Mouse (Mus musculus) testis, adult 2 months (tissue): ENCODE data around the gene Cfap157.

ENCODE experiments used
- CTCF ChIP-seq: fragments of 200-500 bp; IDR thresholded peaks from 2 replicates; pipeline ENCODE4 v1.5.1; 2012; ENCODE audit warnings: low read depth, mild to moderate bottlenecking, inconsistent platforms, low read length, moderate library complexity; ENCODE audit not compliant: control insufficient read depth, insufficient read depth, insufficient replicate concordance
- POLR2A ChIP-seq: fragments of 200-500 bp; IDR thresholded peaks from 2 replicates; pipeline ENCODE4 v1.6.1; 2012; ENCODE audit warnings: low read depth, mild to moderate bottlenecking, inconsistent platforms, low read length, moderate library complexity; ENCODE audit not compliant: control insufficient read depth

- TF ChIP-seq CTCF: no peak
- no peak for TF ChIP-seq POLR2A
These were observed 43.3 kb downstream of the Cfap157 start, which contains the start of gene 6330409D20Rik for GRCm38 (mm10) chr2:32740916-32741272.
